Mouse (Mus musculus) NIH3T3 (cell line): Measurements from ENCODE around the gene Mon2.

Source experiments
- DNase-seq: peaks from one replicate; pipeline ENCODE4 v3.0.0-alpha.2; 2012; ENCODE audit warnings: low read depth

Gene Mon2

DNA sequence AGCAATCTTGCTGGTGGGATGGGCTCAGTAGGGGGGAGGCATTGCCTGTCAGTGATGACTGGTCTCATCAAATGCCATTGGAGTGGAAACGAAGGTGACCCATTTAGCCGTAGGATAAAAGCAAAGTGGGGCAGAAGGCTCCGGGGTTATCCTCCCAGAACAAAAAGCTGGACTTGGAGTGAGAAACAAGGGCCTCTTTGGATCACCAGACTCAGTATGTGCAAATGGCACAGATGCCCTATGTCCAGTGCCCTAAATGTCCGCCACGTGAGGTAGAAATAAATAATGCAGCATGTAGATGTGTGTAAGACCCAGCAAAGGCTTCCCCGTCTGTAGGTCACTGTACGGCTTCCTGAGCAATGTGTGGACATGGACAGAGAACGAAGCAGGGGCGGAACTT, 113.7 kb downstream of the Mon2 start:
- DNase-seq, result no peak

DNA sequence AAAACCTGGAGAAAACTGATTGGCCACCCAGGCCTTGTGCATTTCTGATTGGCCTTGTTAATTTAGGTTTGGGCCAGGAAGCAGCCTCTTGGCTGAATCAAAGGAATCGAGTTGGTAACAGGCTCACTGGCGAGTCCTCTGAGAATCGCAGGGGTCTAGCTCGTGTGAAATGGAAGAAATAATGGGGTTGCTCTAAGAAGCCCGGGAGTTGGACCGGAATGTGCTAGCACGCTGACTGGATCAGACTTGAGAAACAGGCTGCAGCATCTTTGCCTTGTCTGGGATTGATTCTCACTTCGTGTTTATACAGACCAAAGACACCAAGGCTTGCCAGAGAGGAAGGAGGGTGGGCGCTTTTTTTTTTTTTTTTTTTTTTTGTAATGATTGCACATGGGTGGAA, 114.8 kb downstream of the Mon2 start:
- no peak for DNase-seq

DNA sequence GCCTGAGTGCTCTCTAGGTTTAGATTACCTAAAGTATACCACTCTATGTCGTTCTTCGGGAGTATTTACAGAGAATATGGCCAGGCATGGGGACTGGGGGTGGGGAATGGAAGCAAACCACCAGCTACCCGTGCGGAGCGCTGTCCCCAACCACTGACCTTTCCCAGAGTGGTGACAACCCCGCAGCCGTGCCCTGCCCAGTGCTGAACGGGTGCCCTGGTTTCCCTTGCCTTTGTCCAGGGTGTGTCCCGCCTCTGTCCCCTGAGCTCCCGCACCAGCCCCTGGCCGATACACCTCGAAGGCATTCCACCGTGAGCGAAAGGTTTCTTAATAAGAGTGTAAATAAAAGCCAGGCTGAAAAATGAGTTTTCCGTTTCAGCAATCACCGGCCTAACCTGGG, 115.6 kb downstream of the Mon2 start:
- DNase-seq, result no peak

DNA sequence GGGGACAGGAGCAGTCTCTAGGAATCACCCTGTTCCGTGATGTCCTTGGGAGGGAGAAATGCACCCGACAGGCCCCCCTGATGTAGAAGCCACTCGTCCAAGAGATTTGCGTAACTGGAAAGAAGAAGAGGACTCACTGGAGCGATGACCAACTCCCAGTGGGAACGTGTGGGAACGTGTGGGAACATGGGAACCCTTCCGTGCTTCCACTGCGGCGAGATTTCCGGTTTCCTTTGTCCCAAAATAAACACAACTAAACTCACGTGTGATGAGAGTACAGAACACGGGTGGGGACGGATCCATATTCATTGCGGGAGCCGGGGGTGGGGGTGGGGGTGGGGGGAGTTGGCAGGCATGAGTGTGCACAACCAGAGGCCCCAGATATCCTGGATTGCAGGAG, 116.1 kb downstream of the Mon2 start:
- DNase-seq, result no peak

DNA sequence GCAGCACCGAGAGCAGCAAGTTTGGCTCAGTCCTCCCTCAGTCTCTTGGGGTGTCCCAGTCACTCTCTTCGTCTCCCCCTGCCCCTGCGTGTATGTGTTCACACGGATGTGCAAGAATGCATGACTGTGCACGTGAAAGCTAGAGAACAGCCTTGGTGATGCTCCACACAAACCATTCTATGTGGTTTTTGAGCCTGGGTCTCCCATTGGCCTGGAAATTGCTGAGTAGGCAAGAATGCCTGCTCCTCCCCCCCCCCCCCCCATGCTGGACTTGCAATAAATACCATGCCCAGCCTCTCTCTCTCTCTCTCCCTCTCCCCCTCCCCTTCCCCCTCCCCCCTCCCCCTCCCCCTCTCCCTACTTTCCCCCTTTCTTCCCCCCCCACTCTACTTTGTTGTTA, 117.6 kb downstream of the Mon2 start:
- no peak for DNase-seq

DNA sequence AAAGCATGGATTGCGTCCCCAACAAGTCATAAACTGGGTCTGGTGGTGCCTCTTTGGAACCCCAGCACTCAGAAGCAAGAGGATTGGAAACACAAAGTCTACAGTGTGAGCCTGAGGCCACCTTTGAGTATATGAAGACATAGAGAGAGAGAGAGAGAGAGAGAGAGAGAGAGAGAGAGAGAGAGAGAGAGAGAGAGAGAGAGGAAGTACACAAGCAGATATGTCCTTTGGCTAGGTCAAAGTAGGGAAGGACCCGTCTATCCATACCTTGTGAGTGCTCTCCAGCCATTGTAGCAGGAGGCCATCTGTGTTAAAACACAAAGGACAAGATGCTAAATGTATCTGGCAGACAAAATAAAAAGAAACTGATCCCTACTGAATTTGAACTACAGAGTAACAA, 118.4 kb downstream of the Mon2 start:
- no peak for DNase-seq

DNA sequence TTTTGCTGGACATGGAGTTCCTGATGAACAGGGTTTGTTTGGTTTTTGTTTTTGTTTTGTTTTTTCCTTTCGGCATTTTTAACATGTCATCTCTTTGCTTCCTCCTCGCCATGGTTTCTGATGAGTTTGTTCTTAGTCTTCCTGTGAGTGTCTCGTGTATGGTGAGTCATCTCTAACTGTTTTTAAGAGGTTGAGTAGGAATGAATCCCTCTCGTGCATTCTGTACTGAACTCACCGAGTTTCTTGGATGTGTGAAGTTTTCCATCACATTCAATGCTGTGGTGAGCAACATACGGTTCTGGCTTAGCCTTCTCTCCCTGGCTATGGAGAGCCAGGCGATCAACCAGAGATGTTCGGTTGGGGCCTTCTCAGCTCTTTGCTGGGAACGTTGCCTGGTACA, 122.7 kb downstream of the Mon2 start:
- DNase-seq, result peak; percentile 41

DNA sequence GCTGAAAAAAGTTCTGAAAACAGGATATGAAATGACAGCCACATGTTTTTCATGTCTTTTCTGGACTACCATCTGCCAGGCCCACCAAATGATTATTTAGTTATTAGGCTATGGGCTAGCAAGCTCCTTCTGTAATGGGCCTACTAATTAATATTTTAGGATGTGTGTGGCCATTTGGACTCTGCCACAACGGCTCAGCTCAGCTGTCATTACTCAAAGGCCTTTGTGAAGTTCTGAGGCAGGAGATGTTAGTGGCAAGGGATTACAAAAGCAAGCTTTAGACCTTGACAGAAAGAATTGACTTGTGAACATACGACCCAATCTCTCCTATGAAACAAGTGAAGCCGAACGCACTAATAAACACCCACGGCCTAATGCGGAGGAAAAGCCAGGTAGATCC, 125.3 kb downstream of the Mon2 start:
- DNase-seq, result no peak

DNA sequence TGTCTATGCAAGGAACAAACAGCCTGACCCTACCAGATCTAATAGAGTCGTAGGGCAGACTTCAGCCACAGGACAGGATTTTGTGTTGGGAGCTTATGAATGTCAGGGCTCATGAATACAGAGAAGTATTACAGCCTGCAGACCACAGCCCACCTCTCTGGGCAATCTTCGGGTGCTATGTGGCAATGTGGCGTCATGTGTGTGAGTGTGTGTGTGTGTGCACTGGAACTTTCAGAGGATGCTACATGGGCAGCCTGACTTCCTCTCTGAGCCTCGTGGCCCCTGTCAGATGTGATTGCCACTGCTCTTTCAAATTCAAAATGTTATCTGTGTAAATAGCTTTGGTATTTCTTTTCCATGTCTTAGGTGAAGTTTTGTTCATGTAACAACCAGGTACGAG, 131.4 kb downstream of the Mon2 start:
- DNase-seq, result peak; percentile 19

DNA sequence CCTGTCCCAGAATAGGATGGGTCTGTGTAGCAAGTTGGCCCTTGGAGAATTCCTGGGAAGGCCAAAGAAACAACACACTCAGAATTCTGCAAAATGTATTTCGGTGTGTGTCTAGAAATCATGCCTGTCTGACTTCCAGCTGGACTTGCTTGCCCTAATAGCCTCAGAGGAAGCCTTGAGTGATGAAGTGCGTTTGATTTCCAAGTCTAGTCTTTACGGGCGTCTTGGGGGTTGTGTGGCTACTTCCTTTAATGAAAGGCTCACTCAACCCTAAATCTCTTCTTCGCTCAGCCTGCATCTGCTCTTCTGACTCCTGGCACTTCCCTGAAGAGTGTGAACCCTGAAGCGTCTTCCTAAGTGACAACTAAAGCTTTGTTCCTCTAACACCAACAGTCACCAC, 132.5 kb downstream of the Mon2 start:
- DNase-seq, result no peak

DNA sequence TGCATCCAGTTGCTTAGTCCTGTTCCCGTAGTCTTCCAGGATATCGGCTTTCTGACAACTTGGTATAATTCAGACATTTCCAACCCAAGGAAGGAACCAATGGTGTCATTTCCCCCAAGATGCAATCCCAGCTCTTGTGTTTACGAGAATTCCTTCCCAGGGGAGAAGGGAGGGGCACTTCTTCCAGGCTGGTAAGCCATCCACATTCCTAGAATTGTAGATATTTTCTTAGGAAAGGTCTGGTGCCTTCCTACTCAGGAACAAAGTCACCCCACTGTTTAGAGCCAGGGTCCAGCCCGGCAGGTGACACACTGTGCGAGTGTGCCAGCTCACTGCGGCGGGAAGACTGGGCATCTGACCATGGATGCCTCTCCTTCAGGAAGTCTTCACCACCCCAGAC, 133.5 kb downstream of the Mon2 start:
- DNase-seq, result no peak
